Mouse (Mus musculus) MEL (cell line): ENCODE results near the gene Taldo1.

ENCODE experiments used
- CTCF ChIP-seq, 3 experiments: IDR thresholded peaks in 2 of 3; conservative IDR thresholded peaks in 1 of 3; 2 replicates each; pipeline ENCODE4 v1.5.1; 2011 to 2012; ENCODE audit warnings: low read length in 3 of 3, low read depth in 2 of 3, mild to moderate bottlenecking in 2 of 3, improper control_type of control experiment in 1 of 3, inconsistent platforms in 1 of 3, mixed read lengths in 1 of 3, moderate library complexity in 1 of 3; ENCODE audit not compliant: control insufficient read depth in 1 of 3, insufficient read depth in 1 of 3, poor library complexity in 1 of 3, severe bottlenecking in 1 of 3
- ETS1 ChIP-seq: IDR thresholded peaks from 2 replicates; pipeline ENCODE4 v1.6.1; 2012; ENCODE audit warnings: low read depth, mild to moderate bottlenecking, inconsistent platforms, low read length, improper control_type of control experiment, moderate library complexity
- GATA1 ChIP-seq: IDR thresholded peaks from 2 replicates; pipeline ENCODE4 v1.6.1; 2011; ENCODE audit warnings: low read depth, low read length, improper control_type of control experiment
- KAT2A ChIP-seq: conservative IDR thresholded peaks from 2 replicates; pipeline ENCODE4 v1.6.1; 2012; ENCODE audit warnings: low read depth, low read length, improper control_type of control experiment, inconsistent platforms
- MAX ChIP-seq: IDR thresholded peaks from 2 replicates; pipeline ENCODE4 v1.6.1; 2011; ENCODE audit warnings: low read length, improper control_type of control experiment
- MEF2A ChIP-seq: IDR thresholded peaks from 2 replicates; pipeline ENCODE4 v1.6.1; 2014; ENCODE audit warnings: low read depth, mild to moderate bottlenecking, inconsistent platforms, low read length, improper control_type of control experiment; ENCODE audit not compliant: poor library complexity, insufficient replicate concordance, severe bottlenecking; ENCODE audit errors: extremely low read depth
- NRF1 ChIP-seq: IDR thresholded peaks from 2 replicates; pipeline ENCODE4 v1.6.1; 2014; ENCODE audit warnings: low read depth, mild to moderate bottlenecking, inconsistent platforms, low read length, improper control_type of control experiment, moderate library complexity; ENCODE audit not compliant: poor library complexity, insufficient read depth, severe bottlenecking
- POLR2A ChIP-seq, 2 experiments: IDR thresholded peaks; 2 replicates each; pipeline ENCODE4 v1.6.1; 2011 to 2012; ENCODE audit warnings: low read length in 2 of 2, mild to moderate bottlenecking in 2 of 2, control low read depth in 1 of 2, improper control_type of control experiment in 1 of 2, low read depth in 1 of 2, moderate library complexity in 1 of 2; ENCODE audit not compliant: control insufficient read depth in 1 of 2, insufficient read depth in 1 of 2, poor library complexity in 1 of 2
- POLR2AphosphoS5 ChIP-seq: IDR thresholded peaks from 2 replicates; pipeline ENCODE4 v1.6.1; 2012; ENCODE audit warnings: low read depth, borderline replicate concordance, mild to moderate bottlenecking, inconsistent platforms, low read length, moderate library complexity, mixed read lengths
- USF1 ChIP-seq: IDR thresholded peaks from 2 replicates; pipeline ENCODE4 v1.6.1; 2014; ENCODE audit warnings: low read depth, mild to moderate bottlenecking, inconsistent platforms, low read length, improper control_type of control experiment, moderate library complexity
- ZC3H11A ChIP-seq: IDR thresholded peaks from 2 replicates; pipeline ENCODE4 v1.6.1; 2012; ENCODE audit warnings: low read depth, mild to moderate bottlenecking, inconsistent platforms, low read length, improper control_type of control experiment
- ZNF384 ChIP-seq: IDR thresholded peaks from 2 replicates; pipeline ENCODE4 v1.6.1; 2012; ENCODE audit warnings: low read depth, mild to moderate bottlenecking, inconsistent platforms, low read length, improper control_type of control experiment

GRCm38 (mm10) chr7:141442199-141442598, 50.2 kb downstream of the Taldo1 start:
- TF ChIP-seq ZNF384 (no peak), MEF2A (no peak), CTCF (IDR thresholded peaks at IDR 0.05 in 2 of 3, conservative IDR thresholded peaks at IDR 0.05 in 1 of 3; ENCODE audit: control insufficient read depth in 1 of 3, insufficient read depth in 1 of 3, low read depth in 2 of 3, low read length in 3 of 3, poor library complexity in 1 of 3, severe bottlenecking in 1 of 3) (no peak), POLR2A (IDR thresholded peaks at IDR 0.05; ENCODE audit: control insufficient read depth in 1 of 2, insufficient read depth in 1 of 2, low read depth in 1 of 2, low read length in 2 of 2, poor library complexity in 1 of 2) (no peak), POLR2AphosphoS5 (no peak), NRF1 (no peak), MAX (no peak), KAT2A (no peak), ZC3H11A (no peak), GATA1 (no peak), ETS1 (no peak), USF1 (no peak)
